Mouse (Mus musculus): ENCODE measurements around the gene Snrpd2. TPM values are rescaled to one million over a fixed set of nuclear protein-coding genes. Genes with fewer than 3 reads are reported as not detected.

The Snrpd2 gene
- polyA plus RNA-seq, 1 experiment from 2014 or later = 140 TPM

- Histone ChIP-seq H3K4me1 (peaks cover 39% of the 10 kb centered on the region), H3K4me2 (peak overlapping the region; percentile 50), H3K36me3 (no peaks in the 10 kb centered on the region), H3K27me3 (peaks cover 63% of the 10 kb centered on the region), H3K9me3 (no peaks in the 10 kb centered on the region), H3K9ac (no peak overlapping the region), H3K27ac (no peak overlapping the region), H3K4me3 (peak overlapping the region; percentile 19)
- WGBS = under 1% methylated on average over 25 of the region's 32 CpGs
- 0 out of 2 replicates have a peak, but pooled peaks have one; percentile 15 for ATAC-seq (ENCODE audit: borderline replicate concordance, extremely low read depth, low FRiP score, low TSS enrichment)
Observed at GRCm38 (mm10) chr7:19179173-19179572, 29.7 kb downstream of the Snrpd2 start.

DNA sequence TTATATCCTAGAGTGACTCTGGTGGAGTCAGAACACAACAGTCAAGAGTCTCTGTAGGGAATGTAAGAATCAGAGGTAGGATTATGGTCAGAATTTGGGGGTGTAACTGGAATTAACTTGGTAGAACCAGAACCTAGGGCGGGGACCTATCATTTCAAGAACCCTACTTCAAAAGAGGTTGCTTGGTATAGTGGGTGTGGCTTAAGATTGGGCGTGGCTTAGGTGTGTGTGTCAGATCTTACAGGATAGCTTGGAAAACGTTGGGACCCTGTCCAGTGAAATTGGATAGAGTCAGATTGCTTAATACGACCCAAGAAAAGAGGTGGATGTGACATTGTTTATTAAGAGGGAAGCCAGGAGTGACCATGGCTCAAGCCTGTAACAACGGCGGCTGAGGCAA, 30.4 kb downstream of the Snrpd2 start:
- no peak overlapping the region for H3K9ac ChIP-seq
- no peak overlapping the region for H3K27ac ChIP-seq
- no peak for ATAC-seq (ENCODE audit: borderline replicate concordance, extremely low read depth, low FRiP score, low TSS enrichment)
- no peaks in the 10 kb centered on the region for H3K36me3 ChIP-seq
- H3K9me3 ChIP-seq = no peaks in the 10 kb centered on the region
- peaks cover 44% of the 10 kb centered on the region for H3K4me1 ChIP-seq
- peak overlapping the region; percentile 50; the same call in 1 of the 2 replicates for H3K4me2 ChIP-seq
- H3K4me3 ChIP-seq = no peak overlapping the region
- 33% methylated on average over 6 of the region's 6 CpGs for WGBS
- H3K27me3 ChIP-seq = peaks cover 58% of the 10 kb centered on the region

DNA sequence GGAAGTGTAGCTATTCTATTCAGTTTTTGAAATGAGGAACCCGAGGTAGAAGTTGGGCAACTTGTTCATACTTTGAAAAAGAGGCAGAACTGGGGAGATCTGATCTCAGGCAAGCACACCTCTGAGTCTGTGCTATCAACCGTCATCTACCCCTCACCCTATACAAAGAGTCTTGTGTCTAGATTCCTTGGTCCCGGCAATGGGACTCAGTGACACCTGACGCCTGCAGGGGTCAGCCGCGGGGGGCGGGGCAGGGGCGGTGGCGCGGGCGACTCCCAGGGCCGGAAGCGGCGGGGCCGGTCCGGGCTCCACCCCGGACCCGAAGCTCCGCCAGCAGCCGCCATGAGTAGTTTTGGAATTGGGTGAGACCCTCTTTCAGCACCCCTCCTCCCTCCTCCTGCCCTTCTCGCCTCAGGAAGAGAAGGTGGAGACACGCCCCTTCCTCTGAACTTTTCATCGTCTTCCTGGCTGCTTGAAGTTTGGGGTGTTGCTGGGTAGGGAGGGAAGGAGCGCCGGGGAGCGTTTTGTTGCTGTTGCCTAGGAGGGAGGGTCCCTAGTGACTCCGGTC, 31.4 kb downstream of the Snrpd2 start:
- no peaks in the 10 kb centered on the region for H3K9me3 ChIP-seq
- peak overlapping the region; percentile 57 for H3K4me3 ChIP-seq
- H3K9ac ChIP-seq = peak overlapping the region; percentile 67
- H3K27me3 ChIP-seq = peaks cover 49% of the 10 kb centered on the region
- peak; percentile 27 for ATAC-seq (ENCODE audit: borderline replicate concordance, extremely low read depth, low FRiP score, low TSS enrichment)
- peaks cover 44% of the 10 kb centered on the region for H3K4me1 ChIP-seq
- H3K4me2 ChIP-seq = peak overlapping the region; percentile 82
- 1% methylated on average over 27 of the region's 27 CpGs for WGBS
- peaks cover 1% of the 10 kb centered on the region for H3K36me3 ChIP-seq
- no peak overlapping the region for H3K27ac ChIP-seq

DNA sequence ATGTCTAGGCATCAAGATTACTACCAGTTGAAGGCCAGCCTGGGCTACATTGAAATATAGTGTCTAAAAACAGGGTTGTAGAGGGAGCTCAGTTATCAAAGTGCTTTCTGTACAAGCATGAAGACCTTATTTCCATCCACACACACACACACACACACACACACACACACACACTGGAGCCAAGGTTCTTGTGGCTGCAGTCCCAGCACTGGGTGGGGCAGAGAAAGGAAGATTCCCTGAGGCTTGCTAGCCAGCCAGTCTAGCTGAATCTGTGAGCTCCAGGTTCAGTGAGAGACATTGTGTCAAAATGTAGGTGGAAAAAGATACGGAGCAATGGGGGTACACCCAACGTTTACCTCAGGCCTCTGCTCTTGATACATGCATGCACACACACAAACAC, 34.7 kb downstream of the Snrpd2 start:
- H3K27me3 ChIP-seq = peaks cover 16% of the 10 kb centered on the region
- no peak overlapping the region for H3K27ac ChIP-seq
- peaks cover 29% of the 10 kb centered on the region for H3K4me1 ChIP-seq
- H3K36me3 ChIP-seq = peaks cover 6% of the 10 kb centered on the region
- H3K9ac ChIP-seq = no peak overlapping the region
- H3K4me3 ChIP-seq = no peak overlapping the region
- 80% methylated on average over 2 of the region's 2 CpGs for WGBS
- H3K9me3 ChIP-seq = no peaks in the 10 kb centered on the region
- no peak overlapping the region for H3K4me2 ChIP-seq
- no peak for ATAC-seq (ENCODE audit: borderline replicate concordance, extremely low read depth, low FRiP score, low TSS enrichment)

- no peaks in the 10 kb centered on the region for H3K9me3 ChIP-seq
- peaks cover 25% of the 10 kb centered on the region for H3K4me1 ChIP-seq
- no peak overlapping the region for H3K4me3 ChIP-seq
- H3K36me3 ChIP-seq = peaks cover 6% of the 10 kb centered on the region
- peaks cover 11% of the 10 kb centered on the region for H3K27me3 ChIP-seq
- no peak overlapping the region for H3K9ac ChIP-seq
- H3K27ac ChIP-seq = no peak overlapping the region
- 64% methylated on average over 6 of the region's 6 CpGs for WGBS
- no peak for ATAC-seq (ENCODE audit: borderline replicate concordance, extremely low read depth, low FRiP score, low TSS enrichment)
- no peak overlapping the region for H3K4me2 ChIP-seq
Observed at GRCm38 (mm10) chr7:19184758-19185157, 35.2 kb downstream of the Snrpd2 start.

DNA sequence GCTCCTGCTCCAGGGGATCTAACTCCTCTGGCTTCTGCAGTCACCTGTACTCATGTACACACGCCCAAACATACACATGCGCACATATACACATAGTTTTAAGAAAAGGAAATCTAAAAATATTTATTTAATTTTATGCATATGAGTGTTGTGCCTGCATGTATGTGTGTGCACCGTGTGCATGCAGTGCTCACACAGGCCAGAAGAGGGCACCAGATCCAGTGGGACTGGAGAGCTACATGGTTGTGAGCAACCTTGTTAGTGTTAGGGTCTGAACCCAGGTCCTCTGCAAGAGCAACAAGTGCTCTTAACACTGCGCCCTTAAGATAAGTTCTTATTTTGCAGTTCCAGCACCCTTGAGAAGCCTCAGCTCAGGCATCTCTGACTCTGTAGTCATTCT, 45.2 kb downstream of the Snrpd2 start:
- H3K4me3 ChIP-seq = no peak overlapping the region
- H3K4me1 ChIP-seq = no peaks in the 10 kb centered on the region
- no peak overlapping the region for H3K9ac ChIP-seq
- no peak overlapping the region for H3K27ac ChIP-seq
- 96% methylated on average over 4 of the region's 4 CpGs for WGBS
- no peaks in the 10 kb centered on the region for H3K27me3 ChIP-seq
- ATAC-seq (ENCODE audit: borderline replicate concordance, extremely low read depth, low FRiP score, low TSS enrichment) = no peak
- H3K36me3 ChIP-seq = peaks cover 39% of the 10 kb centered on the region
- H3K4me2 ChIP-seq = no peak overlapping the region
- no peaks in the 10 kb centered on the region for H3K9me3 ChIP-seq

DNA sequence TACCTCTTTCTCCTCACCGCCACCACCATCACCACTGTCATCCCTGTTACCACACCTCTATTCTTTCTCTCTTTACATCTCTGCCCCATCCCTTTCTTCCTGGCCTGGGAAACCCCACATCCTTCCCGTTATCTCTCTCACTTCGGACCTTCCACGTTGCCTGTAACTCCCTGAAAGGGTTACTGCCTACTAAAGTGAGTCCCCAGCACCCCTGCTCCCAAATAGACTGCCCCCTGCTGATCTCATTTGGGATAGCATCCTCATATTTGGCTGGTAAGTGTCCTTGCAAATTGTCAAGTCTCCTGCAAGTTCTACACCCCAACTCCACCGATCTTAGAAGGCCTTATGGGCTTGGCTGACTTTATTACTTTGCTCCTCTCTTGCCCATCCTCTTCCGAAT, 47.2 kb downstream of the Snrpd2 start:
- Histone ChIP-seq H3K9ac (no peak overlapping the region), H3K9me3 (no peaks in the 10 kb centered on the region), H3K4me1 (no peaks in the 10 kb centered on the region), H3K4me2 (no peak overlapping the region), H3K36me3 (peaks cover 37% of the 10 kb centered on the region), H3K27me3 (no peaks in the 10 kb centered on the region), H3K27ac (no peak overlapping the region), H3K4me3 (no peak overlapping the region)
- WGBS = 59% methylated on average over 6 of the region's 6 CpGs
- ATAC-seq (ENCODE audit: borderline replicate concordance, extremely low read depth, low FRiP score, low TSS enrichment) = no peak

- no peaks in the 10 kb centered on the region for H3K27me3 ChIP-seq
- H3K27ac ChIP-seq = no peak overlapping the region
- no peak overlapping the region for H3K4me2 ChIP-seq
- no peaks in the 10 kb centered on the region for H3K4me1 ChIP-seq
- WGBS = 29% methylated on average over 2 of the region's 2 CpGs
- peaks cover 30% of the 10 kb centered on the region for H3K36me3 ChIP-seq
- no peak for ATAC-seq (ENCODE audit: borderline replicate concordance, extremely low read depth, low FRiP score, low TSS enrichment)
- H3K4me3 ChIP-seq = no peak overlapping the region
- H3K9me3 ChIP-seq = no peaks in the 10 kb centered on the region
- H3K9ac ChIP-seq = no peak overlapping the region
Observed at GRCm38 (mm10) chr7:19197985-19198384, 48.5 kb downstream of the Snrpd2 start.

- 0 out of 2 replicates have a peak, but pooled peaks have one; percentile 19 for ATAC-seq (ENCODE audit: borderline replicate concordance, extremely low read depth, low FRiP score, low TSS enrichment)
- H3K9me3 ChIP-seq = no peaks in the 10 kb centered on the region
- no peak overlapping the region for H3K9ac ChIP-seq
- 70% methylated on average over 15 of the region's 15 CpGs for WGBS
- H3K4me1 ChIP-seq = no peaks in the 10 kb centered on the region
- no peak overlapping the region for H3K4me2 ChIP-seq
- H3K4me3 ChIP-seq = no peak overlapping the region
- H3K36me3 ChIP-seq = peaks cover 16% of the 10 kb centered on the region
- no peak overlapping the region for H3K27ac ChIP-seq
- H3K27me3 ChIP-seq = no peaks in the 10 kb centered on the region
Observed at GRCm38 (mm10) chr7:19201660-19202059, 52.1 kb downstream of the Snrpd2 start.

- WGBS = 58% methylated on average over 15 of the region's 15 CpGs
- Histone ChIP-seq H3K9me3 (no peaks in the 10 kb centered on the region), H3K4me1 (no peaks in the 10 kb centered on the region), H3K27me3 (no peaks in the 10 kb centered on the region), H3K27ac (no peak overlapping the region), H3K36me3 (peaks cover 16% of the 10 kb centered on the region), H3K4me2 (no peak overlapping the region), H3K9ac (no peak overlapping the region), H3K4me3 (no peak overlapping the region)
- ATAC-seq (ENCODE audit: borderline replicate concordance, extremely low read depth, low FRiP score, low TSS enrichment) = peak; percentile 49; the same call in 1 of the 2 replicates
Observed at GRCm38 (mm10) chr7:19202065-19202850, 52.7 kb downstream of the Snrpd2 start.
